Mouse (Mus musculus): ENCODE results near the gene Tmc4. TPM values are rescaled to one million over a fixed set of nuclear protein-coding genes. Genes with fewer than 3 reads are reported as not detected.

Gene Tmc4
- polyA plus RNA-seq, 1 experiment, result 1.2 TPM

DNA sequence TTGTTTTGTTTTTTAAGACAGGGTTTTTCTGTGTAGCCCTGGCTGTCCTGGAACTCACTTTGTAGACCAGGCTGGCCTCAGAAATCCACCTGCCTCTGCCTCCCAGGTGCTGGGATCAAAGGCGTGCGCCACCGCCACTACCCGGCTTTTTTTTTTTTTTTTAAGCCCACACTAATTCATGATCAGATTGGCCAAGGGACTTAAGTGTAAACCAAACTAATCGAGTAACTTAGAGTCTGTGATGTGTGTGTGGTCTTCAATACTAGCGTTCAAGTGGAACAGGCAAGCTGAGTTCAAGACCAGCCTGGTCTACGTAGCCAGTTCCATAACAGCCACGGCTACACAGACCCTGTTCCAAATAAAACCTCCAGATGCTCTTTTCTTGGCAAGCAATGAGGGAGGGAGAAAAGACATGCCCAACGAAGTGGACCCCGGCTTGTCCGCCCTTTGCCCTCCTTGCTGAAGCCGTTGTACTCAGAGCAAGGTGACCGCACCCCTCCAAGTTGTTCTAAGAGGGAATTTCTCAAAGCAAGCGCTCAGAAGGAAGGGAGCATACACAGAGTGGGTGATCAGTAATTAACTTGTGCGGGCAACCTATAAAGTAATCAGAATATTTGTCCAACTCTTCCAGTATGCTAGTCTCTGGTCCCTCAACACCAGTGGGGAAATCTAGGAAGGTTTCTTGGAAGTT is 12.7 kb downstream of the Tmc4 start:
- TF ChIP-seq E2F4 (IDR thresholded peaks at IDR 0.05; ENCODE audit: insufficient read depth) (no peak), MAX (IDR thresholded peaks at IDR 0.05; ENCODE audit: low read depth) (no peak), TCF3 (IDR thresholded peaks at IDR 0.05; ENCODE audit: insufficient read length, low read depth) (no peak), CEBPB (IDR thresholded peaks at IDR 0.05; ENCODE audit: insufficient read depth, poor library complexity, severe bottlenecking) (no peak), TCF12 (IDR thresholded peaks at IDR 0.05; ENCODE audit: insufficient read depth, poor library complexity, severe bottlenecking) (no peak), SRF (IDR thresholded peaks at IDR 0.05; ENCODE audit: control insufficient read depth, insufficient read length, low read depth) (no peak)
- peak overlapping the region; percentile 90 for H3K4me2 ChIP-seq (ENCODE audit: low read depth)
- H3K36me3 ChIP-seq (ENCODE audit: control insufficient read depth, insufficient read depth), result peaks cover 15% of the 10 kb centered on the region
- peak overlapping the region; percentile 3 for H3ac ChIP-seq (ENCODE audit: control insufficient read depth, insufficient read length)
- peak overlapping the region; percentile 45 for H3K4me3 ChIP-seq
- no peaks in the 10 kb centered on the region for H3K27me3 ChIP-seq (ENCODE audit: control insufficient read depth, insufficient read depth, insufficient read length)
- H3K79me2 ChIP-seq (ENCODE audit: control insufficient read depth, insufficient read depth), result peaks cover 13% of the 10 kb centered on the region

DNA sequence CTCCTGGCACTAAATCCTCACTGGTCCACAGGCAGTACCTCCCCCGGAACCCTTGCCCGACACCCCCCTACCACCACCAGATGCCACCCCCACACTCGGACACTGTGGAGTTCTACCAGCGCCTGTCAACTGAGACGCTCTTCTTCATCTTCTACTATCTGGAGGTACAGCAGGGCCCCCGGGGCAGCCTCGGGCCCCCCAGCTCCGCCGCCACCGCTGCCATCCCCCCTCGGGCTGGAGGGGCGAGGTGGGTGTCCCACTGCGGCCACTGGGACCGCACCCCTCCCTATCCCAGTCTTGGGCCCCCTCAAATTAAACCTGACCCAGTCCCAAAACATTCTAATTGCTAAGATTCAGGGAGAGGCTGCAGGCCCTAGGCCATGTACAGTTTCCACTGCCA is 18.8 kb downstream of the Tmc4 start:
- H3K4me2 ChIP-seq (ENCODE audit: low read depth), result no peak overlapping the region
- H3K4me3 ChIP-seq, result no peak overlapping the region
- peaks cover 15% of the 10 kb centered on the region for H3K36me3 ChIP-seq (ENCODE audit: control insufficient read depth, insufficient read depth)
- no peak overlapping the region for H3ac ChIP-seq (ENCODE audit: control insufficient read depth, insufficient read length)
- TF ChIP-seq SRF (IDR thresholded peaks at IDR 0.05; ENCODE audit: control insufficient read depth, insufficient read length, low read depth), result no peak
- no peak for TF ChIP-seq CEBPB (IDR thresholded peaks at IDR 0.05; ENCODE audit: insufficient read depth, poor library complexity, severe bottlenecking)
- TF ChIP-seq TCF12 (IDR thresholded peaks at IDR 0.05; ENCODE audit: insufficient read depth, poor library complexity, severe bottlenecking), result no peak
- TF ChIP-seq E2F4 (IDR thresholded peaks at IDR 0.05; ENCODE audit: insufficient read depth), result no peak
- no peaks in the 10 kb centered on the region for H3K79me2 ChIP-seq (ENCODE audit: control insufficient read depth, insufficient read depth)
- H3K27me3 ChIP-seq (ENCODE audit: control insufficient read depth, insufficient read depth, insufficient read length), result no peaks in the 10 kb centered on the region

DNA sequence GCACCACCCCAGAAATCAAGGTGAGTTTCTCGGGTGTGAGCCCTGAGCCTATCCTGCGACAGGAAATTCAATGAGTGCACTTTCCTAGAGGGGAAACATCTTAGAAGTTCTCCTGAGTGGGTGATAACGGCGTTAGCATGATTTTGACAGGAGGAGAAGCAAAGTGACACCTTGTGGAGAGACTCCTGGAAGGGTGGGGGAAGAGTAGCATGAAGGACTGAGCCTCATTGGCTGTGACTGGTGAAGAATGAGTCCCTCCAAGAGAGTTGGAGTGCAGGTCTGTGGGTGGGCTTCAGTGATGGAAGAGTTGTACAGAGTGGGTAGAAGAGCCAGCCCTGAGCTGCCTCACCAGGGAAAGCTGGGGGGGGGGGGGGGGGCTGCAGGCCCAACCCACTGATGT is 20.4 kb downstream of the Tmc4 start:
- Histone ChIP-seq H3K79me2 (ENCODE audit: control insufficient read depth, insufficient read depth) (peaks cover 4% of the 10 kb centered on the region), H3ac (ENCODE audit: control insufficient read depth, insufficient read length) (no peak overlapping the region), H3K27me3 (ENCODE audit: control insufficient read depth, insufficient read depth, insufficient read length) (no peaks in the 10 kb centered on the region), H3K4me3 (no peak overlapping the region), H3K36me3 (ENCODE audit: control insufficient read depth, insufficient read depth) (peaks cover 19% of the 10 kb centered on the region), H3K4me2 (ENCODE audit: low read depth) (no peak overlapping the region)
- no peak for TF ChIP-seq E2F4 (IDR thresholded peaks at IDR 0.05; ENCODE audit: insufficient read depth)

- no peak for TF ChIP-seq TCF12 (IDR thresholded peaks at IDR 0.05; ENCODE audit: insufficient read depth, poor library complexity, severe bottlenecking)
- peak overlapping the region; percentile 68 for H3K4me3 ChIP-seq
Measured at GRCm38 (mm10) chr7:3646641-3647040, 30.7 kb downstream of the Tmc4 start.

GRCm38 (mm10) chr7:3646188-3646587 is 31.2 kb downstream of the Tmc4 start:
- H3K4me2 ChIP-seq (ENCODE audit: low read depth), result peak overlapping the region; percentile 90
- peak overlapping the region; percentile 73 for H3ac ChIP-seq (ENCODE audit: control insufficient read depth, insufficient read length)
- H3K36me3 ChIP-seq (ENCODE audit: control insufficient read depth, insufficient read depth), result peaks cover 10% of the 10 kb centered on the region
- no peaks in the 10 kb centered on the region for H3K27me3 ChIP-seq (ENCODE audit: control insufficient read depth, insufficient read depth, insufficient read length)
- peaks cover 46% of the 10 kb centered on the region for H3K79me2 ChIP-seq (ENCODE audit: control insufficient read depth, insufficient read depth)
- H3K4me3 ChIP-seq, result peak overlapping the region; percentile 68
- TF ChIP-seq SRF (IDR thresholded peaks at IDR 0.05; ENCODE audit: control insufficient read depth, insufficient read length, low read depth) (no peak), TCF3 (IDR thresholded peaks at IDR 0.05; ENCODE audit: insufficient read length, low read depth) (no peak), USF1 (IDR thresholded peaks at IDR 0.05; ENCODE audit: low read depth) (no peak), MYOG (IDR thresholded peaks at IDR 0.05; ENCODE audit: control insufficient read depth in 1 of 3, insufficient read depth in 1 of 3, insufficient read length in 2 of 3, low read depth in 2 of 3) (no peak), E2F4 (IDR thresholded peaks at IDR 0.05; ENCODE audit: insufficient read depth) (no peak), POLR2AphosphoS2 (IDR thresholded peaks at IDR 0.05; ENCODE audit: insufficient read length, low read depth) (no peak), MYOD1 (IDR thresholded peaks at IDR 0.05; ENCODE audit: control insufficient read depth in 1 of 3, insufficient read length in 2 of 3, low read depth in 2 of 3) (no peak), TCF12 (IDR thresholded peaks at IDR 0.05; ENCODE audit: insufficient read depth, poor library complexity, severe bottlenecking) (no peak), REST (IDR thresholded peaks at IDR 0.05; ENCODE audit: insufficient read depth, insufficient read length) (no peak), MAX (IDR thresholded peaks at IDR 0.05; ENCODE audit: low read depth) (no peak), CEBPB (IDR thresholded peaks at IDR 0.05; ENCODE audit: insufficient read depth, poor library complexity, severe bottlenecking) (no peak), POLR2A (IDR thresholded peaks at IDR 0.05; ENCODE audit: insufficient read length, low read depth) (no peak)

More at GRCm38 (mm10) chr7:3646641-3647040, 30.7 kb downstream of the Tmc4 start:
- peaks cover 46% of the 10 kb centered on the region for H3K79me2 ChIP-seq (ENCODE audit: control insufficient read depth, insufficient read depth)
- peak overlapping the region; percentile 73 for H3ac ChIP-seq (ENCODE audit: control insufficient read depth, insufficient read length)
- peak overlapping the region; percentile 90 for H3K4me2 ChIP-seq (ENCODE audit: low read depth)
- no peaks in the 10 kb centered on the region for H3K27me3 ChIP-seq (ENCODE audit: control insufficient read depth, insufficient read depth, insufficient read length)
- H3K36me3 ChIP-seq (ENCODE audit: control insufficient read depth, insufficient read depth), result peaks cover 14% of the 10 kb centered on the region

All from myocyte (in vitro differentiated cells).